Mouse (Mus musculus) CH12.LX (cell line): ENCODE data around the gene Cramp1l.

Source experiments
- ETS1 ChIP-seq: conservative IDR thresholded peaks from 2 replicates; pipeline ENCODE4 v1.6.1; 2012; ENCODE audit warnings: low read depth, mild to moderate bottlenecking, inconsistent platforms, low read length, improper control_type of control experiment, moderate library complexity
- SMC3 ChIP-seq: IDR thresholded peaks from 2 replicates; pipeline ENCODE4 v1.6.1; 2011; ENCODE audit warnings: low read depth, low read length, improper control_type of control experiment
- UBTF ChIP-seq: IDR thresholded peaks from 2 replicates; pipeline ENCODE4 v1.6.1; 2012; ENCODE audit warnings: low read depth, mild to moderate bottlenecking, inconsistent platforms, low read length, improper control_type of control experiment, moderate library complexity

- TF ChIP-seq SMC3 (no peak), ETS1 (no peak), UBTF (peak; percentile 64; the same call in 1 of the 2 replicates)
These were observed 1.7 kb downstream of the Cramp1l start for GRCm38 (mm10) chr17:25013606-25014501.
